Mouse (Mus musculus) cerebellum, adult 2 months (tissue): ENCODE measurements around the gene 0610010K14Rik. TPM values are rescaled to one million over a fixed set of nuclear protein-coding genes. Genes with fewer than 3 reads are reported as not detected.

Source experiments
- DNase-seq, 2 experiments: peaks; one replicate each; pipeline ENCODE4 v3.0.0; 2021
- H3K27ac ChIP-seq: fragments of 200-500 bp; 2 replicates; pipeline ENCODE4 v1.5.1; 2012; ENCODE audit warnings: low read length, control low read depth, inconsistent platforms; ENCODE audit not compliant: insufficient read depth
- H3K27me3 ChIP-seq: fragments of 200-500 bp; 2 replicates; pipeline ENCODE4 v1.6.1; 2012; ENCODE audit warnings: inconsistent platforms, mild to moderate bottlenecking, low read length, moderate library complexity; ENCODE audit not compliant: control insufficient read depth, insufficient read depth
- H3K4me1 ChIP-seq: fragments of 200-500 bp; 2 replicates; pipeline ENCODE4 v1.6.1; 2011; ENCODE audit warnings: low read length; ENCODE audit not compliant: control insufficient read depth, insufficient read depth
- H3K4me3 ChIP-seq: fragments of 200-500 bp; replicated peaks from 2 replicates; pipeline ENCODE3; 2011; ENCODE audit warnings: mild to moderate bottlenecking, low read depth, low read length, control low read depth; ENCODE audit not compliant: insufficient read depth
- CTCF ChIP-seq: fragments of 200-500 bp; IDR thresholded peaks from 2 replicates; pipeline ENCODE4 v1.5.1; 2011; ENCODE audit warnings: low read depth, mild to moderate bottlenecking, control low read depth, low read length, moderate library complexity, borderline replicate concordance; ENCODE audit not compliant: insufficient read depth
- POLR2A ChIP-seq: fragments of 200-500 bp; IDR thresholded peaks from 2 replicates; pipeline ENCODE4 v1.6.1; 2011; ENCODE audit warnings: low read length, control low read depth, borderline replicate concordance; ENCODE audit not compliant: insufficient read depth
- WGBS: fragments of 180-500 bp; shearing (Covaris S2); methylation state at CpG from one replicate; pipeline ENCODE4 v1.1.7; 2018; 5-methylcytosine and 5-hydroxymethylcytosine counted together
- polyA plus RNA-seq: library from polyadenylated mRNA; depleted of rRNA; stranded (reverse); fragments of >200 nt; gene quantifications from 2 replicates; pipeline ENCODE4 v1.2.3, GENCODE M21; 2012; rRNA removed

The 0610010K14Rik gene
- polyA plus RNA-seq, 1 experiment: 94.0 TPM

DNA sequence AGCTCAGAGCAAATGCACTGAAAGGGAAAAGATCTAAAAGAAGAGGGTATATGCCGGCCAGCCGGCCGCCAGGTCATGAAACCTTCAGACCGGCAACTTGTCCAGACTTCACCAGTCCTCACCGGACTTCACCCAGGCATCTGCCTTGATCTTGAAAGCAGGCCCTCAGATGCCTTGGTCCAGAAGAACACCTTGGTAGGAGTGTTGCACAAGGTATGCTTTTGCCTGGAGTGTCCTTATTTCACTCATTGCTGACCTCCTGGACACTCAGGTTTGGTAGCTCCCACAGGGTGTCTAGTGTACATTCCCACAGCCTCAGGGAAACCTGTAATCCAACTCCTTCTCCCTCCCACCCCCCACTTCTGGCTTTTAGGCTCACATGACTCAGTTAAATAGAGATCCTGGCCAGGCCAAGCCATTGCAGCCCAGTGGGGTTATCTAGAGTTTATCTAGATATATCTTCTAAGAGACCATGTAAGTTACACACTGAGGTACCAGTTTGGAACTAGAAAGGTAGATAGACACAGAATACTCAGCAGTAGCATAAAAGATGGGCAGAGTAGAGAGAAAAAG lies 37.6 kb downstream of the 0610010K14Rik start:
- Histone ChIP-seq H3K4me1 (no peaks in the 10 kb centered on the region), H3K4me3 (no peak overlapping the region), H3K27ac (no peak overlapping the region), H3K27me3 (no peaks in the 10 kb centered on the region)
- TF ChIP-seq CTCF: no peak
- TF ChIP-seq POLR2A: no peak
- DNase-seq: no peak
- 88% methylated on average over 5 of the region's 5 CpGs for whole genome bisulfite sequencing

DNA sequence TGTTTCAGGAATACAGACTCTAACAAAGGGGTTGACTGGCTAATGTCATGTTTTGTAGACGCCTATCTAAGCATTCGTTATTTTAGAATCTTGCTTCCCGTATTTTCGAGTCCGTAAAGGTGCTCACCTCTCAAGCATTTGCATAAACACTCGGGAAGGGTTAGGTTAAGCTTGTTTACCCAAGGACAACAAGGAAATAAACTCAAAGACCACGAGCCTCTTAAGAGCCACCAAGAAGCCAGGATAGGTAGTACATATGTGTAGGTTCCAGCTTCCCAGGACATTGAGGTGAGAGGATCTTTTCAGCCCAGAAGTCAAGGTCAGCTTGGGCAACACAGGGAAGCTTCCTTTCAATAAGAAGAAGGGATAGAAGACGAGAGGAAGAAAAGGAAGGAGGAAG lies 38.6 kb downstream of the 0610010K14Rik start:
- DNase-seq: no peak
- Histone ChIP-seq H3K4me3 (no peak overlapping the region), H3K27me3 (no peaks in the 10 kb centered on the region), H3K4me1 (no peaks in the 10 kb centered on the region), H3K27ac (no peak overlapping the region)
- TF ChIP-seq POLR2A (no peak), CTCF (no peak)
- 84% methylated on average over 8 of the region's 8 CpGs for WGBS

DNA sequence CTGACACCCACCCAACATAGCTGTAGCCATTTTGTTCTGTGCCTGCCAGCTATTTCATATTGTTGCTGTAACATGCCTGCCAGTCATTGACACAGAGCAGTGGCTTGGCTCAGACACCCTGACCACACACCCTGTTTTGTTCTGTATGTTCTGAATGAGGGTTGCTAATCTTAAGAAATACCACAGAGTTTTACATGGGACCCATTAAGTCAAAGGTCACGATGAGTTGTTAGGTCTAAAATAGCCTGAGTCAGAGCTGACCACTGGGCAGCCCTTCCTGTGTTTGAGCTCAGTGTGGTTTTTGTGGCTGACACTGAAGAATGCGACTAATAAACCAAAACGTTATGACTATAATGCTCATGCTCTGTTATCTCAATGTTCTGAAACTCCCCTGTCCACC lies 39.4 kb downstream of the 0610010K14Rik start:
- 89% methylated on average over 3 of the region's 3 CpGs for WGBS

DNA sequence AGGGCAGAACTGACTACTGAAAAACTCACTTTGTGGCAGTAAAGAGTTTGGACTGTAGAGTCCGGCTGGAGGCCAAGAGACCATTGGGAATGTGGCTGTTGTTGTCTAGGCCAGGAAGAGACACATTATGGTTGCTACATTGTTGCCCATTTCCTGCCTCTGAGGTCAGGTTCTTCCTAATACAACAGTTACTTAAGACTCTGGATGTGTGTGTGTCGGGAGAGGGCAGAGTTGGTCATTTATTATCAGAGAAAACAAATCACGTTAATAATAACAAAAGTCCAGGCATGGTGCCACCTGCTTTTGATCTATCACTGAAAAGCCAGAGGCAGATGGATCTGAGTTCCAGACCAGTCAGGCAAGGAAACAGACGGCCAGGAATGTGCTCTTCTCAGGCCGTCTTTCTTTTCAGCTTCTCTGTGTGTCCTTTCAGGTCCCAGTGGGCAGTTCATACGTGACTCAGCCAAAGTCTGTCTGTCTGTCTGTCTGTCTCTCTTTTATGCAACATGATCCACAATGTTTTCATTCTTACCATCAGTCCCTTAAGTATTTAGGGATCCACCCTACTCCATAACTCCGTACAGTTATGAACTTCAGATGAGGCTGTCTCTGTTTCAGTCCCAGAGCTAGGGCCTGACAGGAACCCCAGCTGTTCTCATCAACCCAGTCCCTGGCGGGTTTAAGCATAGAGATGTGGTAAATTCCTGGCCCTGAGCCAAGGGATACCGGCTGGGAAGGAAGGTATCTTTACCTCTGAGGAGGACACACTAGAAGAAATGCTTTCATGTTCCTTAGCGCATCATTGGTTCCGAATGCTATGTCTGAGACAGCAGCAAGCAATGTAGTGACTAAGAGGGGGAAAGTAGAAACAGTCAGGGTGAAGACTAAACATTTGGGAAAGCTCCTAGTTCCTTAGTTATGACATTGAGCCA lies 44.1 kb downstream of the 0610010K14Rik start:
- Histone ChIP-seq H3K27ac (no peak overlapping the region), H3K27me3 (no peaks in the 10 kb centered on the region), H3K4me3 (no peak overlapping the region), H3K4me1 (no peaks in the 10 kb centered on the region)
- TF ChIP-seq CTCF (no peak), POLR2A (no peak)
- 52% methylated on average over 11 of the region's 11 CpGs for WGBS
- DNase-seq: no peak

More for the DNA sequence above, 39.4 kb downstream of the 0610010K14Rik start:
- no peak overlapping the region for H3K4me3 ChIP-seq
- no peak overlapping the region for H3K27ac ChIP-seq
- DNase-seq: no peak
- H3K4me1 ChIP-seq: no peaks in the 10 kb centered on the region
- no peaks in the 10 kb centered on the region for H3K27me3 ChIP-seq
- no peak for TF ChIP-seq POLR2A
- TF ChIP-seq CTCF: no peak

DNA sequence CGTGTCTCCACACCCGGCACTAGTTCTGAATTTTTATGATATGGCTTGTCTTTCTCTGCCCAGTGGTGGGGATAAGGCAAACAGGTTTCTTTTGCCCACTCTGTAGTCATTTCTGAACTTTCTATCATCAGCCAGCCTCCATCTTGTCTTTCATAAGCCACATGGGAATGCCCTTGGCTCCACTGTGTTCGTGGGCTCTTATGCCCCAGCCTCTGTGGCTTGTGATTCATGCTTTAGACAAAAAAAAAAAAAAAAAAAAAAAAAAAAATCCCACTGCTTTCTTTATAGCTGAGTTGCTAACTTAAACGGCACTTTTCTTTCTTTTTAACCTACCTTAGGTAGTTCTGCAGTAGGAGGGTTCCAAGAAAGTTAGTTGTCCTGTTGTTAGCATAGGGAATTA lies 45.6 kb downstream of the 0610010K14Rik start:
- 83% methylated on average over 4 of the region's 4 CpGs for WGBS
- Histone ChIP-seq H3K27me3 (no peaks in the 10 kb centered on the region), H3K4me1 (no peaks in the 10 kb centered on the region), H3K4me3 (no peak overlapping the region), H3K27ac (no peak overlapping the region)
- DNase-seq: no peak
- TF ChIP-seq POLR2A (no peak), CTCF (no peak)

DNA sequence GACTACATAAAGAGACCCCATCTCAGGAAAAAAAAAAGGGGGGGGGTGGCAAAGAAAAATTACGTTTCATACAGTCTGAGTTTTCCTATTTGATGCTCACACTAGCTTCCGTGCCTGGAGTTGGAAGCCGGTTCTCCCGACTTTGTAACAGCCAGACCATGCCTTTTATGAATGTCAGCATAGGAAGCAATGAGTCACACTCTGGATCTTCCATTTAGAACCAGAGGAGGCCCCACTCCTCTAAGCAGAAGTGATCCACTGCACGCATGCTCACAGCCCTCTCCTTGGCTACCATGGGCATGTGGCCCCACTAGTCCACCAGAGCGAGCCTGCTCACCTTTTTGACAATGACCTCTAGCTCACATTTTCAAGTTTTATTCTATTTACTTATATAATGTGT lies 46.5 kb downstream of the 0610010K14Rik start:
- 82% methylated on average over 6 of the region's 6 CpGs for WGBS
- H3K4me1 ChIP-seq: no peaks in the 10 kb centered on the region
- H3K27me3 ChIP-seq: no peaks in the 10 kb centered on the region
- TF ChIP-seq CTCF (no peak), POLR2A (no peak)
- no peak for DNase-seq
- H3K27ac ChIP-seq: no peak overlapping the region
- H3K4me3 ChIP-seq: no peak overlapping the region

DNA sequence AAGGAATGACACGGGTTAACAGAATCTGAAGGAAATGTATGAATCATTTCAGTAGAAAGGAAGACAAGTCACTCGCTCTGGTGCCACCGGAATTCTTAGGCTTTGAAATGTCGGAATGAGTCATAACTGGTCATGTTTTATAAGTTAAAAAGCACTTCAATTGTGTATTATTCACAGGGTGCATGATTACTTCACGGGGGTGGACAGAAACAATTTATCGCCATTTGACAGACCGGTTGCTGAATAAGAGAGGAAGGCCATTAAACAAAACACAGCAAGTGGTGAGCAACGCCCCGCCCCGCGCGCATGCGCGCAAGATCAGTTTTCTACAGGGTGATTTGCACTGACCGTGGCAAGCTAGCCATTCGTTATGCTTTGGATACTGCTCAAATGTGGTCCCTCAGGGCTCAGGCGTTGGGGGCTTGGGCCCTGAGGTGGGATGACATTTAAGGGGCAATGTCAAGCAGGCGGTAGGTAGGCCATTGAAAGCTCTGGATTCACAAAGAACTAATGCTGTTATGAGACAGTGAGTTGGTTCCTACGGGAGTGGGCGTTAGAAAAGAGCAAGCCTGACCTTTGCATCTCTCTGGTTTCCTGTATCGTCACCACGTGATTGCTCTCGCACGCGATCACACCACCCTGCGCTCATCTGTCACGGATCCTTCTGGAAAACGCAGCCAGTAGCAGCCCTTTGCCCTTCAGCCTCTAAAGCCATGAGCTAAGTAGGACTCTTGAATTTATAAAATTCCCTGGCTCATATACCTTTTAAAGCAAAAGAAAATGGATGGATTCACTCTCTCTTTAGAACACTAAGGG lies 48.2 kb downstream of the 0610010K14Rik start:
- WGBS: 77% methylated on average over 28 of the region's 28 CpGs
- no peaks in the 10 kb centered on the region for H3K4me1 ChIP-seq
- H3K27me3 ChIP-seq: no peaks in the 10 kb centered on the region
- no peak overlapping the region for H3K4me3 ChIP-seq
- TF ChIP-seq POLR2A (no peak), CTCF (no peak)
- DNase-seq: no peak
- no peak overlapping the region for H3K27ac ChIP-seq

Other genes with a start within 250 kb of the 0610010K14Rik start
- 344 and 366 TPM in 2 replicates for gene Gabarap, start 246.8 kb downstream of the 0610010K14Rik start, polyA plus RNA-seq
- gene Phf23, start 242.1 kb downstream of the 0610010K14Rik start, polyA plus RNA-seq: 41.8 and 44.4 TPM in 2 replicates
- gene Dvl2, start 237.3 kb downstream of the 0610010K14Rik start, polyA plus RNA-seq: 27.2 and 28.9 TPM in 2 replicates
- 104 and 112 TPM in 2 replicates for gene Acadvl, start 222.5 kb downstream of the 0610010K14Rik start, polyA plus RNA-seq
- gene Dlg4, start 221.0 kb downstream of the 0610010K14Rik start, polyA plus RNA-seq: 352 and 374 TPM in 2 replicates
- 13.8 and 17.1 TPM in 2 replicates for gene Asgr1, start 183.8 kb downstream of the 0610010K14Rik start, polyA plus RNA-seq
- gene Asgr2, start 145.3 kb downstream of the 0610010K14Rik start, polyA plus RNA-seq: 0.11 and 0.17 TPM in 2 replicates
- gene Mgl2, start 107.6 kb downstream of the 0610010K14Rik start, polyA plus RNA-seq: 2.4 and 2.5 TPM in 2 replicates
- gene Clec10a, start 81.7 kb downstream of the 0610010K14Rik start, polyA plus RNA-seq: 1.2 and 1.4 TPM in 2 replicates
- 209 and 244 TPM in 2 replicates for gene Slc16a11, start 25.2 kb downstream of the 0610010K14Rik start, polyA plus RNA-seq
- gene Slc16a13, start 16.9 kb downstream of the 0610010K14Rik start, polyA plus RNA-seq: 8.8 and 11.3 TPM in 2 replicates
- 1.1 and 1.4 TPM in 2 replicates for gene Bcl6b, start 8.1 kb downstream of the 0610010K14Rik start, polyA plus RNA-seq
- 9.7 and 10.3 TPM in 2 replicates for gene Gm21988, start 1.9 kb upstream of the 0610010K14Rik start, polyA plus RNA-seq
- gene Rnasek, start 1.9 kb upstream of the 0610010K14Rik start, polyA plus RNA-seq: 359 TPM in 2 replicates
- 1.1 and 1.2 TPM in 2 replicates for gene Alox12, start 17.4 kb upstream of the 0610010K14Rik start, polyA plus RNA-seq
- not detected in 2 replicates for gene Alox12e, start 84.7 kb upstream of the 0610010K14Rik start, polyA plus RNA-seq
- 0.05 TPM in 1 of 2 replicates, not detected in the other for gene Alox15, start 114.1 kb upstream of the 0610010K14Rik start, polyA plus RNA-seq
- 18.3 and 20.1 TPM in 2 replicates for gene Pelp1, start 172.1 kb upstream of the 0610010K14Rik start, polyA plus RNA-seq
- 70.5 and 79.7 TPM in 2 replicates for gene Arrb2, start 194.7 kb upstream of the 0610010K14Rik start, polyA plus RNA-seq
- 20.4 and 20.5 TPM in 2 replicates for gene Med11, start 214.0 kb upstream of the 0610010K14Rik start, polyA plus RNA-seq
- 0.21 and 0.25 TPM in 2 replicates for gene Zmynd15, start 221.5 kb upstream of the 0610010K14Rik start, polyA plus RNA-seq
- 1.8 and 2.6 TPM in 2 replicates for gene Cxcl16, start 222.1 kb upstream of the 0610010K14Rik start, polyA plus RNA-seq